Mouse (Mus musculus) bone marrow macrophage, adult 2 months (primary cell): ENCODE results near the gene Svep1.

ENCODE experiments used
- CTCF ChIP-seq: IDR thresholded peaks from 2 replicates; pipeline ENCODE4 v1.5.1; 2012; ENCODE audit warnings: low read depth, mild to moderate bottlenecking, low read length, moderate library complexity
- POLR2A ChIP-seq: IDR thresholded peaks from 2 replicates; pipeline ENCODE4 v1.6.1; 2012; ENCODE audit warnings: mild to moderate bottlenecking, low read depth, low read length, borderline replicate concordance

- TF ChIP-seq POLR2A (no peak), CTCF (no peak)
Measured at GRCm38 (mm10) chr4:58253410-58253809, 46.8 kb upstream of the Svep1 start.
